Mouse (Mus musculus) hindbrain, embryonic 14.5 days (tissue): ENCODE results near the gene Tmem274. TPM values are rescaled to one million over a fixed set of nuclear protein-coding genes. Genes with fewer than 3 reads are reported as not detected.

ENCODE experiments used
- ATAC-seq: fragments of 200-750 bp; cut with Nextera tagmentation; 2 replicates; pipeline ENCODE4 v1.8.0; 2017; ENCODE audit warnings: moderate number of reproducible peaks, mild to moderate bottlenecking, moderate TSS enrichment, moderate library complexity; ENCODE audit not compliant: low FRiP score
- DNase-seq: peaks from one replicate; pipeline ENCODE4 v3.0.0-alpha.2; 2015; ENCODE audit warnings: low spot score
- H3K27ac ChIP-seq: fragments of 300-500 bp; sonication (generic); 2 replicates; pipeline ENCODE4 v1.5.1; 2014; ENCODE audit warnings: mild to moderate bottlenecking, moderate library complexity
- H3K27me3 ChIP-seq: fragments of 300-500 bp; sonication (generic); 2 replicates; pipeline ENCODE4 v1.6.1; 2014; ENCODE audit warnings: mild to moderate bottlenecking, low read length, mixed read lengths; ENCODE audit not compliant: control insufficient read depth, insufficient read depth
- H3K36me3 ChIP-seq: fragments of 300-500 bp; sonication (generic); replicated peaks from 2 replicates; pipeline ENCODE4 v1.6.1; 2014; ENCODE audit not compliant: control insufficient read depth, insufficient read depth
- H3K4me1 ChIP-seq: fragments of 300-500 bp; sonication (generic); replicated peaks from 2 replicates; pipeline ENCODE4 v1.6.1; 2014; ENCODE audit warnings: antibody characterized with exemption, low read length, mixed read lengths; ENCODE audit not compliant: control insufficient read depth, insufficient read depth
- H3K4me2 ChIP-seq: fragments of 300-500 bp; sonication (generic); replicated peaks from 2 replicates; pipeline ENCODE4 v1.6.1; 2014; ENCODE audit warnings: mild to moderate bottlenecking, moderate library complexity
- H3K4me3 ChIP-seq: fragments of 300-500 bp; sonication (generic); replicated peaks from 2 replicates; pipeline ENCODE4 v1.5.1; 2014; ENCODE audit warnings: mild to moderate bottlenecking, low read length
- H3K9ac ChIP-seq: fragments of 300-500 bp; sonication (generic); 2 replicates; pipeline ENCODE4 v1.6.1; 2014
- H3K9me3 ChIP-seq: fragments of 300-500 bp; sonication (generic); 2 replicates; pipeline ENCODE4 v1.6.1; 2016; ENCODE audit warnings: low read length; ENCODE audit not compliant: control insufficient read depth
- WGBS: fragments of 180-500 bp; shearing (Covaris S2); extraction: QIAGEN DNeasy Blood & Tissue Kit; methylation state at CpG from one replicate; pipeline ENCODE4 v1.1.7; 2014; 5-methylcytosine and 5-hydroxymethylcytosine counted together
- polyA plus RNA-seq: library from polyadenylated mRNA; unstranded; fragments of >200 nt; fragmentation: Nextera tagmentation; extraction: Ambion mirVana; gene quantifications from 2 replicates; pipeline ENCODE4 v1.2.1, GENCODE M21; 2014

Gene Tmem274
- polyA plus RNA-seq, 1 experiment from 2014 or later = not detected

GRCm38 (mm10) chr4:149461579-149462304 lies 15.4 kb upstream of the Tmem274 start:
- no peak overlapping the region for H3K27ac ChIP-seq
- H3K27me3 ChIP-seq = no peaks in the 10 kb centered on the region
- no peaks in the 10 kb centered on the region for H3K9me3 ChIP-seq
- H3K4me3 ChIP-seq = no peak overlapping the region
- ATAC-seq (no peak), DNase-seq (no peak)
- 63% methylated on average over 7 of the region's 7 CpGs for WGBS
- no peak overlapping the region for H3K4me2 ChIP-seq
- no peaks in the 10 kb centered on the region for H3K4me1 ChIP-seq
- no peak overlapping the region for H3K9ac ChIP-seq
- no peaks in the 10 kb centered on the region for H3K36me3 ChIP-seq

- no peak overlapping the region for H3K4me3 ChIP-seq
- WGBS = 82% methylated on average over 6 of the region's 6 CpGs
- no peaks in the 10 kb centered on the region for H3K36me3 ChIP-seq
- H3K27me3 ChIP-seq = no peaks in the 10 kb centered on the region
- no peak for ATAC-seq
- no peak for DNase-seq
- H3K27ac ChIP-seq = no peak overlapping the region
- no peak overlapping the region for H3K9ac ChIP-seq
- no peaks in the 10 kb centered on the region for H3K4me1 ChIP-seq
- H3K4me2 ChIP-seq = no peak overlapping the region
- H3K9me3 ChIP-seq = no peaks in the 10 kb centered on the region
Observed at GRCm38 (mm10) chr4:149462305-149462971, 14.7 kb upstream of the Tmem274 start.

DNA sequence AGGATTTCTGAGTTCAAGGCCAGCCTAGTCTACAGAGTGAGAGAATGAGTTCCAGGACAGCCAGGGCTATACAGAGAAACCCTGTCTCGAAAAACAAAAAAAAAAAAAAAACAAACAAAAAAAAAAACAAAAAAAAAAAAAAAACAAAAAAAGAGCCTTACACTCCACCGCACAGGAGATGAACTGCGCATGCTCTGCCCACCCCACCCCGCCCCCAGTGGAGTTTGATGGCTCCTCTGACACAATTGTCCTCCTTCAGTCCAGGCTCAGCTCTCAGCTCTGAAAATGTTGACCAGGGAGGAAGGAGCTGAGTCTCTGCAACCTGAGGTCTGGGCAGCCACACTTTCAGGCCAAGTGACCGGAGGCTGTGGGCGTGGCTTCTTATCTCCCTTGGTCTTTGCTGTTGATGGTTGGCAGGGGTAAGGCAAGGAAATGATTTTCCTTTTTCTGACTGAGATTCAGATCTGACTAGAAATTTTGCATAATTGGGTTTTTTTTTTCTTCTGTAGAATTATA lies 13.7 kb upstream of the Tmem274 start:
- no peak for DNase-seq
- Histone ChIP-seq H3K36me3 (no peaks in the 10 kb centered on the region; the same call in 1 of the 2 replicates), H3K9me3 (no peaks in the 10 kb centered on the region), H3K27me3 (no peaks in the 10 kb centered on the region), H3K9ac (no peak overlapping the region), H3K4me3 (no peak overlapping the region), H3K4me1 (no peaks in the 10 kb centered on the region), H3K4me2 (no peak overlapping the region), H3K27ac (no peak overlapping the region)
- WGBS = 86% methylated on average over 6 of the region's 6 CpGs
- no peak for ATAC-seq

DNA sequence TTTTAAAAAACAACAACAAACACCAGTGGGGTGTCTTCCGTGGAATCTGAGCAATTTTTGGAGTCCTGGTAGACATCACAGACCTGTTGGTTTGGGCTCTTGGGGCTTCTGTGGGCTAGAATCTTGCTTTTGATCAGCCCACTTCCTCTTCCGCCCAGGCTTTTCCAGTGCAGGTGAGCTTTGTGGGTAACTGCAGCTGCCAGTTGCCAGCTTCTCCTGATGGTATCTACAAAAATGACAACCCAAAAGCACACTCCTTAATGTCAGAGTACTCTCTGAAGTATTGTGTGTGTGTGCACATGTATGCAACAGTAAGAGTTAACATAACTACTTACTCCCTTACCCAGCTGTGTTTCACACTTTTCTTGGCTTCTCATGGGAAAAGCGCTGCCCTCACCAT lies 7.6 kb upstream of the Tmem274 start:
- Histone ChIP-seq H3K4me2 (no peak overlapping the region), H3K27ac (no peak overlapping the region), H3K9me3 (no peaks in the 10 kb centered on the region), H3K27me3 (no peaks in the 10 kb centered on the region), H3K4me1 (no peaks in the 10 kb centered on the region), H3K4me3 (no peak overlapping the region), H3K36me3 (peaks cover 26% of the 10 kb centered on the region), H3K9ac (no peak overlapping the region)
- ATAC-seq = no peak
- 96% methylated on average over 3 of the region's 3 CpGs for WGBS
- no peak for DNase-seq

GRCm38 (mm10) chr4:149475096-149475495 lies 2.1 kb upstream of the Tmem274 start:
- no peak overlapping the region for H3K4me3 ChIP-seq
- no peaks in the 10 kb centered on the region for H3K4me1 ChIP-seq
- H3K36me3 ChIP-seq = peaks cover 12% of the 10 kb centered on the region
- DNase-seq = no peak
- no peaks in the 10 kb centered on the region for H3K27me3 ChIP-seq
- no peaks in the 10 kb centered on the region for H3K9me3 ChIP-seq
- ATAC-seq = no peak
- H3K4me2 ChIP-seq = no peak overlapping the region
- 81% methylated on average over 7 of the region's 7 CpGs for WGBS
- no peak overlapping the region for H3K9ac ChIP-seq
- no peak overlapping the region for H3K27ac ChIP-seq

DNA sequence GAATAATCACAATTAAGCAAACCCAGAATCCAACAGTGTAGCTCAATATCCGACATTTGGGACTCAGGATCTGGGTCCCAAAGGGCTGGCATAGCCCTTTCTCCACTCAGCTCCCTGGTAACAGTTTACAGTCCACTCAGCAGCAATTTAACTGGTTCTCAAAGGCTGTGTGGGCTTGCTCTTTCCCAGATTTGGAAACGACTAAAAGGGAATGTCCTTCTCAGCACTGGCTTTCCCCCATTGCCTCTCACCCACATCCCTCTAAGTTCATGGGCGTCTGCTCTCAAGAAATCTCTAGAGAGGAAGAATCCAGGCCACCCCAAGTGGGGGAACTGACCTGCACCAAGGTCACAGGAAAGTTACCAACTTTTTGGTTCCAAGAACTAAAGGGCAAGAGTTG lies 7.4 kb downstream of the Tmem274 start:
- Histone ChIP-seq H3K9me3 (no peaks in the 10 kb centered on the region), H3K9ac (peak overlapping the region; percentile 68), H3K4me2 (peak overlapping the region; percentile 79), H3K27ac (peak overlapping the region; percentile 45; the same call in 1 of the 2 replicates), H3K36me3 (peaks cover 33% of the 10 kb centered on the region), H3K4me1 (peaks cover 15% of the 10 kb centered on the region), H3K4me3 (peak overlapping the region; percentile 74), H3K27me3 (no peaks in the 10 kb centered on the region)
- ATAC-seq (no peak), DNase-seq (no peak)
- WGBS = 51% methylated on average over 3 of the region's 3 CpGs

DNA sequence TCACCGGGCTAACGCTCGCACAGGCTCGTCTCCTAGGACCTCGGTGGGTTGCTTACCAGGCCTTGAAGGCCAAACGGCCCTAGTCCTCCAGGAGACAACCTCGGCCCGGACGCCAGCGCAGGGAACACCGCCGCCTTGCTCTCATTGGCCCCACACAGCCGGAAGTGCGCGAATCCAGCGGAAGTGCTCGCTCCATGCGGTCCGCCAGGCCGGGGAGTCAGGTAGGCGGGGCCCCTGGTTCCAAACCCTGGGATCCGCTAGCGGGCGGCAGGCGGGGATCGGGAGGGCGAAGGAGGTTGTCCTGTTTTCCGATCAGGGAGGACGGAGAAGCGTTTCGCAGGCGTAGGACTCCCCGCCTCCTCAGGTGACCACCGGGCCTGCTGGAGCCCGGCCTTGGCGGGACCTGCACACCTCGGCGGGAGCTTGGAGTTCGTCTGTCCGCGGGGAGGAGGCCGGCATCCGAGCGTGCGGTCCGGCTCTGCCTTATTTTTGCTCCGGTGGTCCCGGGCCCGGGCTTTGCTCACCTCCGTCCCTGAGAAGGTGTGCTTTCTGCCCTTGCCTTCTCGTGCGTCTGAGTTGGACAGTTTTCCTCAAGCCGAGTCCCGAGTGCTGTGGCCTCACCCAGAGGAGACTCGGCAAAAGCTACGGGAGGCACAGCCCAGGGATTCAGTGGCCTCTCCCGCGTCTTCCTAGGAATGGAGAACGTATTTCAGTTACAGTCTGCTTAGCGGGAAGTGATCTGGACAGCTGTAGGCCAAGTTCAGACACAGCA lies 8.1 kb downstream of the Tmem274 start, which contains the start of the genes Nmnat1 and Lzic:
TSS of gene Nmnat1 (minus strand) at position 150 of the 772 bp plus-strand sequence.
TSS of gene Lzic (plus strand) at position 177 of the 772 bp plus-strand sequence.
- under 1% methylated on average over 58 of the region's 60 CpGs for WGBS
- H3K9me3 ChIP-seq = no peaks in the 10 kb centered on the region
- DNase-seq (peak; percentile 93), ATAC-seq (peak; percentile 98)
- H3K4me1 ChIP-seq = peaks cover 15% of the 10 kb centered on the region
- peak within 1 kb of the TSS; percentile 79 for H3K4me2 ChIP-seq
- peak within 1 kb of the TSS; percentile 74 for H3K4me3 ChIP-seq
- H3K36me3 ChIP-seq = peaks cover 40% of the 10 kb centered on the region
- peak within 1 kb of the TSS; percentile 64 for H3K27ac ChIP-seq
- H3K9ac ChIP-seq = peak within 1 kb of the TSS; percentile 68
- no peaks in the 10 kb centered on the region for H3K27me3 ChIP-seq

DNA sequence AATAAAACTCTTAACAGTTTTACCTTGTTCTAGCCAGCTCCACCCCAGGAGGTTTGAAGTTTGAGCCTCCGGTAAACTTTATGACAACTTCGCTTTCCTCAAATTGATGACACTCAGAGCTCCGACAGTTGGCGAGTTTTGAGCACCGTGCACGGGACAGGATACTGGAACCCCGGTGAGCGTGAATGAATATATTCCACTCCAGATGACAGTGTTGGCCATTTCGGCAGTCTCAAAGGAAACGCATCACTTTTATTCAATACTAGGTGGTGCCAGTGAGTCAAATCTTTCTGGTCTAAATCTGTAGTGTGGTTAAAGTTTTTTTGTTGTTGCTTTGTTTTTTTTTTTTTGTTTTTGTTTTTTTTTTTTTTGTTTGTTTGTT lies 8.6 kb downstream of the Tmem274 start:
- peaks cover 44% of the 10 kb centered on the region for H3K36me3 ChIP-seq
- H3K4me1 ChIP-seq = peaks cover 15% of the 10 kb centered on the region
- peak overlapping the region; percentile 64 for H3K27ac ChIP-seq
- H3K27me3 ChIP-seq = no peaks in the 10 kb centered on the region
- no peak for ATAC-seq
- H3K4me2 ChIP-seq = peak overlapping the region; percentile 79
- peak overlapping the region; percentile 74 for H3K4me3 ChIP-seq
- DNase-seq = peak; percentile 44
- WGBS = under 1% methylated on average over 10 of the region's 10 CpGs
- H3K9ac ChIP-seq = peak overlapping the region; percentile 68
- no peaks in the 10 kb centered on the region for H3K9me3 ChIP-seq

GRCm38 (mm10) chr4:149487729-149488128 lies 10.6 kb downstream of the Tmem274 start:
- Histone ChIP-seq H3K27me3 (no peaks in the 10 kb centered on the region), H3K4me3 (no peak overlapping the region), H3K9me3 (no peaks in the 10 kb centered on the region), H3K27ac (no peak overlapping the region), H3K4me2 (no peak overlapping the region), H3K36me3 (peaks cover 62% of the 10 kb centered on the region), H3K4me1 (peaks cover 15% of the 10 kb centered on the region), H3K9ac (no peak overlapping the region)
- no peak for DNase-seq
- no peak for ATAC-seq
- WGBS = 97% methylated on average over 12 of the region's 12 CpGs
